Comparison of ENCODE assay signal across 8 mouse cellular contexts in genomic region chr12:85288486-85289156, GRCm38 (mm10). TPM values are rescaled to one million over a fixed set of nuclear protein-coding genes. Genes with fewer than 3 reads are reported as not detected.
DNase-seq lines count a peak whose midpoint lies in the region; ATAC-seq lines count a peak whose summit lies in the region.

Gene Zc2hc1c, plus strand, starts transcription at chr12:85288591.

- peak within 1 kb of the TSS; percentile 49 for H3K4me3 ChIP-seq in embryonic facial prominence, embryonic 11.5 days (ENCODE audit: low read depth, low read length)
- H3K4me3 ChIP-seq in intestine, embryonic 16.5 days (ENCODE audit: low read length), result peak within 1 kb of the TSS; percentile 52

- WGBS in embryonic facial prominence, embryonic 11.5 days, result 2% methylated on average over 29 of the region's 31 CpGs
- WGBS in intestine, embryonic 16.5 days, result 4% methylated on average over 24 of the region's 31 CpGs

- H3K9me3 ChIP-seq in embryonic facial prominence, embryonic 11.5 days (replicated peaks; ENCODE audit: control insufficient read depth, low read length), result no peaks in the 10 kb centered on the region
- no peaks in the 10 kb centered on the region for H3K9me3 ChIP-seq in intestine, embryonic 16.5 days (ENCODE audit: control insufficient read depth, low read length)

- peak within 1 kb of the TSS; percentile 55 for H3K9ac ChIP-seq in embryonic facial prominence, embryonic 11.5 days (replicated peaks; ENCODE audit: low read length)
- H3K9ac ChIP-seq in intestine, embryonic 16.5 days (ENCODE audit: low read depth, low read length), result peak within 1 kb of the TSS; percentile 67

- H3K27me3 ChIP-seq in embryonic facial prominence, embryonic 11.5 days (ENCODE audit: control insufficient read depth, insufficient read depth, low read length), result no peaks in the 10 kb centered on the region
- H3K27me3 ChIP-seq in intestine, embryonic 16.5 days (replicated peaks; ENCODE audit: control insufficient read depth, insufficient read depth, low read length), result no peaks in the 10 kb centered on the region

- H3K36me3 ChIP-seq in embryonic facial prominence, embryonic 11.5 days (replicated peaks; ENCODE audit: control insufficient read depth, insufficient read depth, low read depth, low read length), result no peaks in the 10 kb centered on the region
- H3K36me3 ChIP-seq in intestine, embryonic 16.5 days (ENCODE audit: control insufficient read depth, insufficient read depth, low read length), result no peaks in the 10 kb centered on the region

- peak within 1 kb of the TSS; percentile 86 for H3K4me2 ChIP-seq in embryonic facial prominence, embryonic 11.5 days (ENCODE audit: low read depth, low read length)
- H3K4me2 ChIP-seq in intestine, embryonic 16.5 days (ENCODE audit: low read depth, low read length), result peak within 1 kb of the TSS; percentile 82

- intact Hi-C loops in left cerebral cortex, postnatal 36 days (cut with DNase I), result loop anchor here (5.0 kb wide), 1 partner anchor 141 kb away; no protein-coding TSS in a partner anchor

- DNase-seq in adipocyte (ENCODE audit: low spot score), result peak; percentile 91
- peak; percentile 97 for DNase-seq in embryonic facial prominence, embryonic 11.5 days (ENCODE audit: low spot score)
- DNase-seq in left cerebral cortex, postnatal 36 days (ENCODE audit: low spot score in 2 of 2), result peak; percentile 80
- DNase-seq in mesoderm, embryonic 11.5 days (ENCODE audit: low read depth, low spot score), result peak; percentile 95
- DNase-seq in right cerebral cortex, postnatal 25 days, result peak; percentile 76
- DNase-seq in urinary bladder, postnatal 25 days (ENCODE audit: low spot score), result peak; percentile 85

- ATAC-seq in embryonic facial prominence, embryonic 11.5 days (replicated peaks; ENCODE audit: insufficient number of reproducible peaks, low FRiP score, low TSS enrichment, low read depth), result peak; percentile 89
- ATAC-seq in granulocyte monocyte progenitor cell, adult 5-6 weeks (replicated peaks; ENCODE audit: poor library complexity, severe bottlenecking), result peak; percentile 54
- ATAC-seq in intestine, embryonic 16.5 days, result peak; percentile 92

- no peak within 1 kb of the TSS for H3K27ac ChIP-seq in embryonic facial prominence, embryonic 11.5 days (replicated peaks; ENCODE audit: low read depth, low read length)
- peak within 1 kb of the TSS; percentile 80 for H3K27ac ChIP-seq in intestine, embryonic 16.5 days (ENCODE audit: low read length)

- H3K4me1 ChIP-seq in embryonic facial prominence, embryonic 11.5 days (ENCODE audit: control insufficient read depth, insufficient read depth, low read length), result no peaks in the 10 kb centered on the region
- H3K4me1 ChIP-seq in intestine, embryonic 16.5 days (ENCODE audit: control insufficient read depth, insufficient read depth, low read length), result peaks cover 12% of the 10 kb centered on the region

RNA-seq across cellular contexts. Expression of gene Zc2hc1c, which starts in this region (rescaled TPM):
- 0.89 and 0.95 TPM in 2 replicates for polyA plus RNA-seq in embryonic facial prominence, embryonic 11.5 days (2014; fragmentation: Nextera tagmentation; extraction: Ambion mirVana)
- total RNA-seq in granulocyte monocyte progenitor cell, adult 5-6 weeks (2014; fragmentation: Nextera tagmentation), result not detected in 2 replicates
- total RNA-seq in granulocyte monocyte progenitor cell, adult 5-6 weeks (2017), result not detected in 2 replicates
- polyA plus RNA-seq in intestine, embryonic 16.5 days (2015; fragmentation: Nextera tagmentation; extraction: Ambion mirVana), result 1.5 TPM in 2 replicates
- 1 to 10 TPM; 2.3 to 2.5 TPM for total RNA-seq in left cerebral cortex, postnatal 36 days (2021)

Comparison
In these comparisons a context has a peak if more than half of its experiments do, and no peak if none do; other contexts are left out.
1. Peak in DNase-seq, ATAC-seq, H3K4me3 ChIP-seq, H3K9ac ChIP-seq and H3K4me2 ChIP-seq in embryonic facial prominence, embryonic 11.5 days; RNA of the gene not detected or under 1 TPM.
2. Peak in ATAC-seq in granulocyte monocyte progenitor cell, adult 5-6 weeks; RNA of the gene not detected or under 1 TPM.